Mouse (Mus musculus) MEL (cell line): ENCODE results near the gene Dtnb. TPM values are rescaled to one million over a fixed set of nuclear protein-coding genes. Genes with fewer than 3 reads are reported as not detected.

Experiments used
- DNase-seq: peaks from one replicate; pipeline ENCODE4 v3.0.0; 2011; ENCODE audit warnings: low read depth, low spot score
- H3K27ac ChIP-seq: 2 replicates; pipeline ENCODE4 v1.5.1; 2012; ENCODE audit warnings: low read depth, mild to moderate bottlenecking, control low read depth, low read length, moderate library complexity; ENCODE audit not compliant: control insufficient read depth
- H3K27me3 ChIP-seq, 2 experiments: fragments of 150-350 bp in 1 of 2; sonication (generic) in 1 of 2; 2 replicates each; pipeline ENCODE4 v1.6.1; 2012; ENCODE audit warnings: low read length in 2 of 2, mild to moderate bottlenecking in 2 of 2, improper control_type of control experiment in 1 of 2, moderate library complexity in 1 of 2; ENCODE audit not compliant: insufficient read depth in 2 of 2, control insufficient read depth in 1 of 2
- H3K36me3 ChIP-seq, 2 experiments: 2 replicates each; pipeline ENCODE4 v1.6.1; 2012 to 2014; ENCODE audit warnings: low read length in 2 of 2, improper control_type of control experiment in 1 of 2, inconsistent platforms in 1 of 2, mild to moderate bottlenecking in 1 of 2; ENCODE audit not compliant: insufficient read depth in 2 of 2, control insufficient read depth in 1 of 2
- H3K4me1 ChIP-seq, 2 experiments: fragments of 150-350 bp in 1 of 2; sonication (generic) in 1 of 2; 2 replicates each; pipeline ENCODE4 v1.6.1; 2012; ENCODE audit warnings: low read length in 2 of 2, improper control_type of control experiment in 1 of 2, mild to moderate bottlenecking in 1 of 2; ENCODE audit not compliant: insufficient read depth in 2 of 2, control insufficient read depth in 1 of 2
- H3K4me3 ChIP-seq, 2 experiments: fragments of 150-350 bp in 1 of 2; sonication (generic) in 1 of 2; 2 replicates each; pipeline ENCODE4 v1.5.1; 2012; ENCODE audit warnings: low read depth in 2 of 2, low read length in 2 of 2, mild to moderate bottlenecking in 2 of 2, moderate library complexity in 2 of 2, control low read depth in 1 of 2, improper control_type of control experiment in 1 of 2; ENCODE audit not compliant: control insufficient read depth in 1 of 2, insufficient read depth in 1 of 2
- H3K79me2 ChIP-seq: 2 replicates; pipeline ENCODE4 v1.6.1; 2012; ENCODE audit warnings: mild to moderate bottlenecking, low read length, moderate library complexity; ENCODE audit not compliant: control insufficient read depth, poor library complexity, insufficient read depth
- H3K9ac ChIP-seq: 2 replicates; pipeline ENCODE4 v1.6.1; 2012; ENCODE audit warnings: low read depth, mild to moderate bottlenecking, control low read depth, low read length, moderate library complexity; ENCODE audit not compliant: control insufficient read depth, poor library complexity, severe bottlenecking
- H3K9me3 ChIP-seq: fragments of 150-350 bp; sonication (generic); replicated peaks from 2 replicates; pipeline ENCODE4 v1.6.1; 2012; ENCODE audit warnings: mild to moderate bottlenecking, low read length, improper control_type of control experiment, moderate library complexity; ENCODE audit not compliant: insufficient read depth
- CHD1 ChIP-seq: IDR thresholded peaks from 2 replicates; pipeline ENCODE4 v1.6.1; 2012; ENCODE audit warnings: low read depth, mild to moderate bottlenecking, inconsistent platforms, low read length, improper control_type of control experiment
- CHD2 ChIP-seq: IDR thresholded peaks from 2 replicates; pipeline ENCODE4 v1.6.1; 2011; ENCODE audit warnings: low read length, improper control_type of control experiment
- CTCF ChIP-seq, 3 experiments: IDR thresholded peaks in 2 of 3; conservative IDR thresholded peaks in 1 of 3; 2 replicates each; pipeline ENCODE4 v1.5.1; 2011 to 2012; ENCODE audit warnings: low read length in 3 of 3, low read depth in 2 of 3, mild to moderate bottlenecking in 2 of 3, improper control_type of control experiment in 1 of 3, inconsistent platforms in 1 of 3, mixed read lengths in 1 of 3, moderate library complexity in 1 of 3; ENCODE audit not compliant: control insufficient read depth in 1 of 3, insufficient read depth in 1 of 3, poor library complexity in 1 of 3, severe bottlenecking in 1 of 3
- E2F4 ChIP-seq: IDR thresholded peaks from 2 replicates; pipeline ENCODE4 v1.6.1; 2011; ENCODE audit warnings: low read depth, low read length, improper control_type of control experiment, borderline replicate concordance
- ELF1 ChIP-seq: IDR thresholded peaks from 2 replicates; pipeline ENCODE4 v1.6.1; 2014; ENCODE audit warnings: low read depth, mild to moderate bottlenecking, inconsistent platforms, low read length, improper control_type of control experiment, moderate library complexity
- EP300 ChIP-seq, 2 experiments: IDR thresholded peaks; 2 replicates each; pipeline ENCODE4 v1.6.1; 2011; ENCODE audit warnings: improper control_type of control experiment in 2 of 2, low read length in 2 of 2, low read depth in 1 of 2, mild to moderate bottlenecking in 1 of 2
- ETS1 ChIP-seq: IDR thresholded peaks from 2 replicates; pipeline ENCODE4 v1.6.1; 2012; ENCODE audit warnings: low read depth, mild to moderate bottlenecking, inconsistent platforms, low read length, improper control_type of control experiment, moderate library complexity
- GABPA ChIP-seq: IDR thresholded peaks from 2 replicates; pipeline ENCODE4 v1.6.1; 2012; ENCODE audit warnings: low read depth, mild to moderate bottlenecking, inconsistent platforms, low read length, improper control_type of control experiment, moderate library complexity
- GATA1 ChIP-seq: IDR thresholded peaks from 2 replicates; pipeline ENCODE4 v1.6.1; 2011; ENCODE audit warnings: low read depth, low read length, improper control_type of control experiment
- HCFC1 ChIP-seq: IDR thresholded peaks from 2 replicates; pipeline ENCODE4 v1.6.1; 2012; ENCODE audit warnings: low read depth, mild to moderate bottlenecking, inconsistent platforms, low read length, improper control_type of control experiment, moderate library complexity
- KAT2A ChIP-seq: conservative IDR thresholded peaks from 2 replicates; pipeline ENCODE4 v1.6.1; 2012; ENCODE audit warnings: low read depth, low read length, improper control_type of control experiment, inconsistent platforms
- MAFK ChIP-seq: IDR thresholded peaks from 2 replicates; pipeline ENCODE4 v1.6.1; 2011; ENCODE audit warnings: low read depth, mild to moderate bottlenecking, low read length, improper control_type of control experiment, borderline replicate concordance
- MEF2A ChIP-seq: IDR thresholded peaks from 2 replicates; pipeline ENCODE4 v1.6.1; 2014; ENCODE audit warnings: low read depth, mild to moderate bottlenecking, inconsistent platforms, low read length, improper control_type of control experiment; ENCODE audit not compliant: poor library complexity, insufficient replicate concordance, severe bottlenecking; ENCODE audit errors: extremely low read depth
- MXI1 ChIP-seq: IDR thresholded peaks from 2 replicates; pipeline ENCODE4 v1.6.1; 2011; ENCODE audit warnings: mild to moderate bottlenecking, low read depth, low read length, improper control_type of control experiment
- MYC ChIP-seq: IDR thresholded peaks from 2 replicates; pipeline ENCODE4 v1.6.1; 2011; ENCODE audit warnings: low read depth, mild to moderate bottlenecking, low read length, improper control_type of control experiment, moderate library complexity
- POLR2AphosphoS5 ChIP-seq: IDR thresholded peaks from 2 replicates; pipeline ENCODE4 v1.6.1; 2012; ENCODE audit warnings: low read depth, borderline replicate concordance, mild to moderate bottlenecking, inconsistent platforms, low read length, moderate library complexity, mixed read lengths
- RCOR1 ChIP-seq: IDR thresholded peaks from 2 replicates; pipeline ENCODE4 v1.6.1; 2012; ENCODE audit warnings: low read depth, mild to moderate bottlenecking, inconsistent platforms, low read length, improper control_type of control experiment
- SIN3A ChIP-seq: IDR thresholded peaks from 2 replicates; pipeline ENCODE4 v1.6.1; 2012; ENCODE audit warnings: low read length, improper control_type of control experiment, inconsistent platforms
- SMC3 ChIP-seq: IDR thresholded peaks from 2 replicates; pipeline ENCODE4 v1.6.1; 2011; ENCODE audit warnings: low read depth, low read length, improper control_type of control experiment
- TAL1 ChIP-seq: IDR thresholded peaks from 2 replicates; pipeline ENCODE4 v1.6.1; 2012; ENCODE audit warnings: mild to moderate bottlenecking, inconsistent platforms, low read length, moderate library complexity, mixed read lengths
- TBP ChIP-seq: IDR thresholded peaks from 2 replicates; pipeline ENCODE4 v1.8.0; 2011; ENCODE audit warnings: low read depth, low read length, improper control_type of control experiment
- TCF12 ChIP-seq: IDR thresholded peaks from 2 replicates; pipeline ENCODE4 v1.6.1; 2014; ENCODE audit warnings: low read depth, mild to moderate bottlenecking, inconsistent platforms, low read length, improper control_type of control experiment, moderate library complexity
- ZNF384 ChIP-seq: IDR thresholded peaks from 2 replicates; pipeline ENCODE4 v1.6.1; 2012; ENCODE audit warnings: low read depth, mild to moderate bottlenecking, inconsistent platforms, low read length, improper control_type of control experiment
- polyA plus RNA-seq, 2 experiments: library from polyadenylated mRNA; stranded (reverse) in 1 of 2; unstranded in 1 of 2; fragments of >175 nt in 1 of 2; fragments of >200 nt in 1 of 2; gene quantifications; 2 replicates each; pipeline versions ENCODE4 v1.2.1 to v1.2.4; 2012; ENCODE audit warnings: low replicate concordance in 2 of 2, low read depth in 1 of 2; ENCODE audit not compliant: insufficient read length in 2 of 2, insufficient read depth in 1 of 2, missing spikeins in 1 of 2
- total RNA-seq: library from RNA; depleted of rRNA; stranded (reverse); fragments of 300-350 nt; gene quantifications from 2 replicates; pipeline ENCODE4 v1.2.3, GENCODE M21; 2012

The Dtnb gene
- total and polyA plus RNA-seq, 3 experiments = 18.6 to 24.9 TPM; not detected in 1

- Histone ChIP-seq H3K27me3 (no peaks in the 10 kb centered on the region), H3K4me1 (peaks cover 11% of the 10 kb centered on the region in 2 experiments), H3K27ac (no peak overlapping the region), H3K9me3 (no peaks in the 10 kb centered on the region), H3K36me3 (peaks cover 0 to 15% of the 10 kb centered on the region in 2 experiments; a peak in 2 of 4 replicates), H3K4me3 (no peak overlapping the region), H3K79me2 (no peaks in the 10 kb centered on the region), H3K9ac (no peak overlapping the region)
- TF ChIP-seq SMC3 = no peak
- no peak for TF ChIP-seq TBP
- no peak for TF ChIP-seq MEF2A
- TF ChIP-seq TAL1 = no peak
- no peak for TF ChIP-seq POLR2AphosphoS5
- no peak for TF ChIP-seq ETS1
- TF ChIP-seq GABPA = no peak
- no peak for DNase-seq
These were observed 42.9 kb downstream of the Dtnb start for GRCm38 (mm10) chr12:3615041-3615440.

- Histone ChIP-seq H3K27me3 (no peaks in the 10 kb centered on the region), H3K27ac (peak overlapping the region; percentile 91), H3K4me1 (peaks cover 11% of the 10 kb centered on the region in 2 experiments), H3K4me3 (peak overlapping the region; percentile 15 to 34), H3K9ac (peak overlapping the region; percentile 64), H3K36me3 (peaks cover 0 to 15% of the 10 kb centered on the region in 2 experiments; a peak in 2 of 4 replicates), H3K79me2 (no peaks in the 10 kb centered on the region), H3K9me3 (no peaks in the 10 kb centered on the region)
- no peak for TF ChIP-seq ELF1
- TF ChIP-seq TAL1 = peak; percentile 85
- peak; percentile 43; the same call in 1 of the 2 replicates for TF ChIP-seq MXI1
- TF ChIP-seq CHD1 = 0 out of 2 replicates have a peak, but pooled peaks have one; percentile 67
- TF ChIP-seq HCFC1 = no peak
- peak; percentile 48; the same call in 1 of the 2 replicates for TF ChIP-seq SIN3A
- no peak for TF ChIP-seq CHD2
- TF ChIP-seq E2F4 = no peak
- peak; percentile 71 for TF ChIP-seq ETS1
- 0 out of 2 replicates have a peak, but pooled peaks have one; percentile 43 for TF ChIP-seq MYC
- TF ChIP-seq RCOR1 = peak; percentile 73; the same call in 1 of the 2 replicates
- peak; percentile 92 for TF ChIP-seq GATA1
- TF ChIP-seq TCF12 = peak; percentile 95
- peak; percentile 78 for TF ChIP-seq ZNF384
- no peak for TF ChIP-seq MAFK
- TF ChIP-seq KAT2A = no peak
- TF ChIP-seq EP300 (IDR thresholded peaks at IDR 0.05; ENCODE audit: low read depth in 1 of 2, low read length in 2 of 2) = peak; percentile 90 to 91
- TF ChIP-seq CTCF (IDR thresholded peaks at IDR 0.05 in 2 of 3, conservative IDR thresholded peaks at IDR 0.05 in 1 of 3; ENCODE audit: control insufficient read depth in 1 of 3, insufficient read depth in 1 of 3, low read depth in 2 of 3, low read length in 3 of 3, poor library complexity in 1 of 3, severe bottlenecking in 1 of 3) = peak in 1 of 3 experiments; percentile 22; a peak in 2 of 6 replicates
- DNase-seq = peak; percentile 75
These were observed 46.2 kb downstream of the Dtnb start for GRCm38 (mm10) chr12:3618144-3619020.
